Mouse (Mus musculus) embryonic facial prominence, embryonic 13.5 days (tissue): ENCODE measurements at regions not wholly inside any gene's neighbourhood (a gene's known extent, or its start where the extent isn't known, plus 50 kb on each side); places are given as distances from the start of the nearest gene placed in this dataset.
A peak's percentile ranks its signal among the peaks of the same experiment; 100 is the strongest.

Source experiments
- ATAC-seq: fragments of 200-750 bp; cut with Nextera tagmentation; 2 replicates; pipeline ENCODE4 v1.8.0; 2017; ENCODE audit warnings: low read depth; ENCODE audit not compliant: insufficient number of reproducible peaks, insufficient read depth, low FRiP score, low TSS enrichment
- H3K27ac ChIP-seq: fragments of 300-500 bp; sonication (generic); 2 replicates; pipeline ENCODE4 v1.5.1; 2015; ENCODE audit warnings: moderate library complexity, mild to moderate bottlenecking, inconsistent platforms
- H3K27me3 ChIP-seq: fragments of 300-500 bp; sonication (generic); 2 replicates; pipeline ENCODE4 v1.6.1; 2015; ENCODE audit warnings: mild to moderate bottlenecking, inconsistent platforms
- H3K36me3 ChIP-seq: fragments of 300-500 bp; sonication (generic); 2 replicates; pipeline ENCODE4 v1.6.1; 2015; ENCODE audit warnings: mild to moderate bottlenecking, inconsistent platforms
- H3K4me1 ChIP-seq: fragments of 300-500 bp; sonication (generic); 2 replicates; pipeline ENCODE4 v1.6.1; 2015; ENCODE audit warnings: inconsistent platforms
- H3K4me2 ChIP-seq: fragments of 300-500 bp; sonication (generic); 2 replicates; pipeline ENCODE4 v1.6.1; 2015; ENCODE audit warnings: moderate library complexity, mild to moderate bottlenecking, inconsistent platforms
- H3K4me3 ChIP-seq: fragments of 300-500 bp; sonication (generic); 2 replicates; pipeline ENCODE4 v1.5.1; 2015; ENCODE audit warnings: mild to moderate bottlenecking, inconsistent platforms
- H3K9ac ChIP-seq: fragments of 300-500 bp; sonication (generic); 2 replicates; pipeline ENCODE4 v1.6.1; 2015; ENCODE audit warnings: mild to moderate bottlenecking, inconsistent platforms
- H3K9me3 ChIP-seq: fragments of 300-500 bp; sonication (generic); 2 replicates; pipeline ENCODE4 v1.6.1; 2016; ENCODE audit warnings: inconsistent platforms
- WGBS: fragments of 180-500 bp; shearing (Covaris S2); methylation state at CpG from one replicate; pipeline ENCODE4 v1.1.7; 2015; ENCODE audit warnings: mixed read lengths; 5-methylcytosine and 5-hydroxymethylcytosine counted together

- H3K27me3 ChIP-seq, result no peaks in the 10 kb centered on the region; the same call in 1 of the 2 replicates
- 0 out of 2 replicates have a peak overlapping the region, but pooled peaks have one; percentile 53 for H3K9ac ChIP-seq
- no peaks in the 10 kb centered on the region for H3K36me3 ChIP-seq
- H3K9me3 ChIP-seq, result no peaks in the 10 kb centered on the region
- H3K4me3 ChIP-seq, result peak overlapping the region; percentile 36
- H3K4me2 ChIP-seq, result peak overlapping the region; percentile 61
- no peak overlapping the region for H3K27ac ChIP-seq
- 25% methylated on average over 11 of the region's 11 CpGs for WGBS
- H3K4me1 ChIP-seq, result peaks cover 8% of the 10 kb centered on the region
- no peak for ATAC-seq
Measured at GRCm38 (mm10) chr15:13287878-13288277, 114.4 kb upstream of the Cdh6 start.

GRCm38 (mm10) chr15:13285355-13285754 lies 111.9 kb upstream of the Cdh6 start:
- ATAC-seq, result no peak
- H3K27ac ChIP-seq, result no peak overlapping the region
- H3K36me3 ChIP-seq, result no peaks in the 10 kb centered on the region
- H3K4me1 ChIP-seq, result peaks cover 8% of the 10 kb centered on the region
- H3K9me3 ChIP-seq, result no peaks in the 10 kb centered on the region
- 41% methylated on average over 3 of the region's 3 CpGs for WGBS
- no peak overlapping the region for H3K4me3 ChIP-seq
- H3K27me3 ChIP-seq, result no peaks in the 10 kb centered on the region; the same call in 1 of the 2 replicates
- no peak overlapping the region for H3K4me2 ChIP-seq
- H3K9ac ChIP-seq, result no peak overlapping the region

- H3K9ac ChIP-seq, result no peak overlapping the region
- no peaks in the 10 kb centered on the region for H3K9me3 ChIP-seq
- H3K27ac ChIP-seq, result no peak overlapping the region
- 76% methylated on average over 2 of the region's 2 CpGs for WGBS
- no peak overlapping the region for H3K4me2 ChIP-seq
- H3K4me3 ChIP-seq, result no peak overlapping the region
- ATAC-seq, result no peak
- no peaks in the 10 kb centered on the region for H3K27me3 ChIP-seq
- peaks cover 8% of the 10 kb centered on the region for H3K4me1 ChIP-seq
- no peaks in the 10 kb centered on the region for H3K36me3 ChIP-seq
Measured at GRCm38 (mm10) chr15:13284219-13284618, 110.7 kb upstream of the Cdh6 start.

- Histone ChIP-seq H3K4me1 (peaks cover 3% of the 10 kb centered on the region; the same call in 1 of the 2 replicates), H3K27ac (no peak overlapping the region), H3K27me3 (no peaks in the 10 kb centered on the region), H3K4me2 (no peak overlapping the region), H3K36me3 (no peaks in the 10 kb centered on the region), H3K4me3 (no peak overlapping the region), H3K9ac (no peak overlapping the region), H3K9me3 (no peaks in the 10 kb centered on the region)
- ATAC-seq, result no peak
- 85% methylated on average over 5 of the region's 5 CpGs for WGBS
Measured at GRCm38 (mm10) chr15:13283106-13283505, 109.6 kb upstream of the Cdh6 start.

GRCm38 (mm10) chr15:13276909-13277235 lies 103.4 kb upstream of the Cdh6 start:
- H3K36me3 ChIP-seq, result no peaks in the 10 kb centered on the region
- no peak overlapping the region for H3K9ac ChIP-seq
- H3K27me3 ChIP-seq, result no peaks in the 10 kb centered on the region
- 83% methylated on average over 8 of the region's 8 CpGs for WGBS
- no peak for ATAC-seq
- H3K4me2 ChIP-seq, result no peak overlapping the region
- H3K4me1 ChIP-seq, result no peaks in the 10 kb centered on the region
- no peak overlapping the region for H3K27ac ChIP-seq
- H3K9me3 ChIP-seq, result no peaks in the 10 kb centered on the region
- H3K4me3 ChIP-seq, result no peak overlapping the region

- 75% methylated on average over 5 of the region's 5 CpGs for whole genome bisulfite sequencing
- H3K4me1 ChIP-seq, result no peaks in the 10 kb centered on the region
- H3K27me3 ChIP-seq, result no peaks in the 10 kb centered on the region
- no peak overlapping the region for H3K4me2 ChIP-seq
- no peaks in the 10 kb centered on the region for H3K9me3 ChIP-seq
- no peak overlapping the region for H3K27ac ChIP-seq
- H3K36me3 ChIP-seq, result no peaks in the 10 kb centered on the region
- H3K9ac ChIP-seq, result no peak overlapping the region
- no peak for ATAC-seq
- H3K4me3 ChIP-seq, result no peak overlapping the region
Measured at GRCm38 (mm10) chr15:13276225-13276908, 102.9 kb upstream of the Cdh6 start.

GRCm38 (mm10) chr15:13275326-13275725 lies 101.9 kb upstream of the Cdh6 start:
- Histone ChIP-seq H3K4me2 (no peak overlapping the region), H3K9me3 (no peaks in the 10 kb centered on the region), H3K4me1 (no peaks in the 10 kb centered on the region), H3K4me3 (no peak overlapping the region), H3K27ac (no peak overlapping the region), H3K27me3 (no peaks in the 10 kb centered on the region), H3K36me3 (no peaks in the 10 kb centered on the region), H3K9ac (no peak overlapping the region)
- 30% methylated on average over 5 of the region's 5 CpGs for WGBS
- ATAC-seq, result no peak

GRCm38 (mm10) chr15:13274366-13275067 lies 101.0 kb upstream of the Cdh6 start:
- H3K9me3 ChIP-seq, result no peaks in the 10 kb centered on the region
- no peak for ATAC-seq
- no peaks in the 10 kb centered on the region for H3K4me1 ChIP-seq
- H3K9ac ChIP-seq, result no peak overlapping the region
- H3K4me2 ChIP-seq, result no peak overlapping the region
- WGBS, result 86% methylated on average over 5 of the region's 5 CpGs
- H3K27me3 ChIP-seq, result no peaks in the 10 kb centered on the region
- H3K27ac ChIP-seq, result no peak overlapping the region
- H3K4me3 ChIP-seq, result no peak overlapping the region
- H3K36me3 ChIP-seq, result no peaks in the 10 kb centered on the region

GRCm38 (mm10) chr15:13246053-13246696 lies 72.7 kb upstream of the Cdh6 start:
- H3K27me3 ChIP-seq, result no peaks in the 10 kb centered on the region
- H3K27ac ChIP-seq, result no peak overlapping the region
- H3K4me3 ChIP-seq, result no peak overlapping the region
- no peaks in the 10 kb centered on the region for H3K9me3 ChIP-seq
- H3K36me3 ChIP-seq, result no peaks in the 10 kb centered on the region
- H3K4me1 ChIP-seq, result peaks cover 4% of the 10 kb centered on the region; the same call in 1 of the 2 replicates
- H3K4me2 ChIP-seq, result no peak overlapping the region
- no peak overlapping the region for H3K9ac ChIP-seq
- ATAC-seq, result no peak
- WGBS, result 70% methylated on average over 11 of the region's 11 CpGs

GRCm38 (mm10) chr15:13244306-13244705 lies 70.8 kb upstream of the Cdh6 start:
- Histone ChIP-seq H3K4me3 (0 out of 2 replicates have a peak overlapping the region, but pooled peaks have one; percentile 7), H3K9ac (no peak overlapping the region), H3K4me2 (peak overlapping the region; percentile 53), H3K27me3 (no peaks in the 10 kb centered on the region), H3K36me3 (no peaks in the 10 kb centered on the region), H3K9me3 (no peaks in the 10 kb centered on the region), H3K27ac (no peak overlapping the region), H3K4me1 (peaks cover 4% of the 10 kb centered on the region; the same call in 1 of the 2 replicates)
- ATAC-seq, result 0 out of 2 replicates have a peak, but pooled peaks have one; percentile 48
- 15% methylated on average over 14 of the region's 14 CpGs for WGBS

- 62% methylated on average over 4 of the region's 4 CpGs for WGBS
- Histone ChIP-seq H3K4me3 (no peak overlapping the region), H3K4me1 (peaks cover 4% of the 10 kb centered on the region; the same call in 1 of the 2 replicates), H3K4me2 (no peak overlapping the region), H3K27ac (no peak overlapping the region), H3K36me3 (no peaks in the 10 kb centered on the region), H3K9ac (no peak overlapping the region), H3K27me3 (no peaks in the 10 kb centered on the region), H3K9me3 (no peaks in the 10 kb centered on the region)
- ATAC-seq, result no peak
Measured at GRCm38 (mm10) chr15:13243561-13243960, 70.1 kb upstream of the Cdh6 start.
